Mouse (Mus musculus): ENCODE measurements around the gene Sh3glb2. TPM values are rescaled to one million over a fixed set of nuclear protein-coding genes. Genes with fewer than 3 reads are reported as not detected.

Gene Sh3glb2
- total RNA-seq, 2 experiments from 2014 or later: 41.1 to 47.4 TPM

GRCm38 (mm10) chr2:30381377-30381725 is 22.2 kb upstream of the Sh3glb2 start:
- no peak for ATAC-seq (replicated peaks; ENCODE audit: poor library complexity, severe bottlenecking)

- no peak for ATAC-seq (replicated peaks; ENCODE audit: poor library complexity, severe bottlenecking)
These were observed 21.6 kb upstream of the Sh3glb2 start for GRCm38 (mm10) chr2:30380564-30381376.

- ATAC-seq (replicated peaks; ENCODE audit: poor library complexity, severe bottlenecking): no peak
These were observed 20.2 kb upstream of the Sh3glb2 start for GRCm38 (mm10) chr2:30379307-30379706.

GRCm38 (mm10) chr2:30377721-30378120 is 18.6 kb upstream of the Sh3glb2 start:
- no peak for ATAC-seq (replicated peaks; ENCODE audit: poor library complexity, severe bottlenecking)

GRCm38 (mm10) chr2:30375893-30376292 is 16.8 kb upstream of the Sh3glb2 start:
- no peak for ATAC-seq (replicated peaks; ENCODE audit: poor library complexity, severe bottlenecking)

- ATAC-seq (replicated peaks; ENCODE audit: poor library complexity, severe bottlenecking): no peak
These were observed 13.6 kb upstream of the Sh3glb2 start for GRCm38 (mm10) chr2:30372726-30373125.

GRCm38 (mm10) chr2:30371544-30371943 is 12.4 kb upstream of the Sh3glb2 start:
- no peak for ATAC-seq (replicated peaks; ENCODE audit: poor library complexity, severe bottlenecking)

- ATAC-seq (replicated peaks; ENCODE audit: poor library complexity, severe bottlenecking): no peak
These were observed 7.1 kb upstream of the Sh3glb2 start for GRCm38 (mm10) chr2:30366203-30366602.

- ATAC-seq (replicated peaks; ENCODE audit: poor library complexity, severe bottlenecking): no peak
These were observed 6.3 kb upstream of the Sh3glb2 start for GRCm38 (mm10) chr2:30365281-30366069.

GRCm38 (mm10) chr2:30363773-30364650 is 4.9 kb upstream of the Sh3glb2 start, which contains the start of gene Miga2:
Miga2 (plus strand) TSS chr2:30364233.
- ATAC-seq (replicated peaks; ENCODE audit: poor library complexity, severe bottlenecking): peak; percentile 95

- ATAC-seq (replicated peaks; ENCODE audit: poor library complexity, severe bottlenecking): no peak
These were observed 3.7 kb upstream of the Sh3glb2 start for GRCm38 (mm10) chr2:30362865-30363264.

- no peak for ATAC-seq (replicated peaks; ENCODE audit: poor library complexity, severe bottlenecking)
These were observed 1.5 kb upstream of the Sh3glb2 start for GRCm38 (mm10) chr2:30360626-30361025.

GRCm38 (mm10) chr2:30357552-30358510 is 1.3 kb downstream of the Sh3glb2 start:
- ATAC-seq (replicated peaks; ENCODE audit: poor library complexity, severe bottlenecking): no peak

GRCm38 (mm10) chr2:30356906-30357305 is 2.2 kb downstream of the Sh3glb2 start:
- ATAC-seq (replicated peaks; ENCODE audit: poor library complexity, severe bottlenecking): no peak

GRCm38 (mm10) chr2:30356266-30356665 is 2.9 kb downstream of the Sh3glb2 start:
- no peak for ATAC-seq (replicated peaks; ENCODE audit: poor library complexity, severe bottlenecking)

GRCm38 (mm10) chr2:30355861-30356260 is 3.3 kb downstream of the Sh3glb2 start:
- no peak for ATAC-seq (replicated peaks; ENCODE audit: poor library complexity, severe bottlenecking)

- peak; percentile 39 for ATAC-seq (replicated peaks; ENCODE audit: poor library complexity, severe bottlenecking)
These were observed 8.0 kb downstream of the Sh3glb2 start for GRCm38 (mm10) chr2:30351149-30351548.

GRCm38 (mm10) chr2:30349196-30349595 is 9.9 kb downstream of the Sh3glb2 start:
- no peak for ATAC-seq (replicated peaks; ENCODE audit: poor library complexity, severe bottlenecking)

- no peak for ATAC-seq (replicated peaks; ENCODE audit: poor library complexity, severe bottlenecking)
These were observed 13.0 kb downstream of the Sh3glb2 start for GRCm38 (mm10) chr2:30345971-30346676.
